Mouse (Mus musculus) ovary, adult 2 months (tissue): ENCODE results near the gene Fpr-rs6. TPM values are rescaled to one million over a fixed set of nuclear protein-coding genes. Genes with fewer than 3 reads are reported as not detected.

Experiments used
- polyA plus RNA-seq: library from polyadenylated mRNA; depleted of rRNA; stranded (reverse); fragments of >200 nt; gene quantifications from 2 replicates; pipeline ENCODE4 v1.2.3, GENCODE M21; 2012; rRNA removed

Fpr-rs6 gene
- polyA plus RNA-seq, result not detected in 2 replicates

GRCm38 (mm10) chr17:20182997-20183396 lies at the start of gene Fpr-rs6:
Gene Fpr-rs6 (minus strand): TSS chr17:20183097.

Other genes starting within 250 kb of the Fpr-rs6 start
- not detected in 2 replicates for gene Vmn2r104, start 134.8 kb downstream of the Fpr-rs6 start, polyA plus RNA-seq
- gene Fpr-rs7, start 68.9 kb downstream of the Fpr-rs6 start, polyA plus RNA-seq, result not detected in 2 replicates
- gene Vmn2r105, start 52.0 kb upstream of the Fpr-rs6 start, polyA plus RNA-seq, result not detected in 2 replicates
- not detected in 2 replicates for gene Vmn2r106, start 102.5 kb upstream of the Fpr-rs6 start, polyA plus RNA-seq
- not detected in 2 replicates for gene Vmn2r107, start 162.1 kb upstream of the Fpr-rs6 start, polyA plus RNA-seq
- not detected in 2 replicates for gene Vmn1r224, start 231.0 kb upstream of the Fpr-rs6 start, polyA plus RNA-seq